Mouse (Mus musculus): ENCODE measurements at regions not wholly inside any gene's neighbourhood (a gene's known extent, or its start where the extent isn't known, plus 50 kb on each side); places are given as distances from the start of the nearest gene placed in this dataset.
"Not testable (repeated sequence)": the region's sequence is repeated elsewhere in the genome, so short reads cannot be mapped to it uniquely, and the experiment has no call there.

GRCm38 (mm10) chr12:70653971-70654370 is 171.3 kb upstream of the Frmd6 start:
- TF ChIP-seq POLR2A (IDR thresholded peaks at IDR 0.05; ENCODE audit: borderline replicate concordance, control insufficient read depth, low read depth, low read length) (no peak), CTCF (IDR thresholded peaks at IDR 0.05; ENCODE audit: control insufficient read depth, insufficient read depth, low read length) (no peak)
- no peak overlapping the region for H3K27ac ChIP-seq (ENCODE audit: control insufficient read depth, insufficient read depth, low read depth, low read length, poor library complexity)
- WGBS = 78% methylated on average over 8 of the region's 8 CpGs
- H3K4me3 ChIP-seq (replicated peaks; ENCODE audit: control insufficient read depth, low read depth, low read length) = no peak overlapping the region
- H3K4me1 ChIP-seq (ENCODE audit: control insufficient read depth, insufficient read depth, low read length) = no peaks in the 10 kb centered on the region

- TF ChIP-seq CTCF (IDR thresholded peaks at IDR 0.05; ENCODE audit: control insufficient read depth, insufficient read depth, low read length) (no peak), POLR2A (IDR thresholded peaks at IDR 0.05; ENCODE audit: borderline replicate concordance, control insufficient read depth, low read depth, low read length) (no peak)
- Histone ChIP-seq H3K4me1 (ENCODE audit: control insufficient read depth, insufficient read depth, low read length) (no peaks in the 10 kb centered on the region), H3K4me3 (replicated peaks; ENCODE audit: control insufficient read depth, low read depth, low read length) (no peak overlapping the region), H3K27ac (ENCODE audit: control insufficient read depth, insufficient read depth, low read depth, low read length, poor library complexity) (no peak overlapping the region)
- 46% methylated on average over 3 of the region's 3 CpGs for WGBS
Observed at GRCm38 (mm10) chr12:70654546-70654945, 170.8 kb upstream of the Frmd6 start.

GRCm38 (mm10) chr12:70655411-70655811 is 169.9 kb upstream of the Frmd6 start:
- Histone ChIP-seq H3K4me1 (ENCODE audit: control insufficient read depth, insufficient read depth, low read length) (no peaks in the 10 kb centered on the region), H3K27ac (ENCODE audit: control insufficient read depth, insufficient read depth, low read depth, low read length, poor library complexity) (no peak overlapping the region), H3K4me3 (replicated peaks; ENCODE audit: control insufficient read depth, low read depth, low read length) (no peak overlapping the region)
- 79% methylated on average over 2 of the region's 2 CpGs for WGBS
- no peak for TF ChIP-seq POLR2A (IDR thresholded peaks at IDR 0.05; ENCODE audit: borderline replicate concordance, control insufficient read depth, low read depth, low read length)
- TF ChIP-seq CTCF (IDR thresholded peaks at IDR 0.05; ENCODE audit: control insufficient read depth, insufficient read depth, low read length) = no peak

- no peak overlapping the region for H3K4me3 ChIP-seq (replicated peaks; ENCODE audit: control insufficient read depth, low read depth, low read length)
- no peak for TF ChIP-seq CTCF (IDR thresholded peaks at IDR 0.05; ENCODE audit: control insufficient read depth, insufficient read depth, low read length)
- no peak for TF ChIP-seq POLR2A (IDR thresholded peaks at IDR 0.05; ENCODE audit: borderline replicate concordance, control insufficient read depth, low read depth, low read length)
- 40% methylated on average over 8 of the region's 8 CpGs for WGBS
- H3K4me1 ChIP-seq (ENCODE audit: control insufficient read depth, insufficient read depth, low read length) = no peaks in the 10 kb centered on the region
- no peak overlapping the region for H3K27ac ChIP-seq (ENCODE audit: control insufficient read depth, insufficient read depth, low read depth, low read length, poor library complexity)
Observed at GRCm38 (mm10) chr12:70655900-70656544, 169.3 kb upstream of the Frmd6 start.

GRCm38 (mm10) chr12:70656805-70657492 is 168.4 kb upstream of the Frmd6 start:
- TF ChIP-seq CTCF (IDR thresholded peaks at IDR 0.05; ENCODE audit: control insufficient read depth, insufficient read depth, low read length) (no peak), POLR2A (IDR thresholded peaks at IDR 0.05; ENCODE audit: borderline replicate concordance, control insufficient read depth, low read depth, low read length) (no peak)
- Histone ChIP-seq H3K4me1 (ENCODE audit: control insufficient read depth, insufficient read depth, low read length) (no peaks in the 10 kb centered on the region), H3K4me3 (replicated peaks; ENCODE audit: control insufficient read depth, low read depth, low read length) (no peak overlapping the region), H3K27ac (ENCODE audit: control insufficient read depth, insufficient read depth, low read depth, low read length, poor library complexity) (no peak overlapping the region)
- 61% methylated on average over 7 of the region's 7 CpGs for WGBS

GRCm38 (mm10) chr12:70657493-70657810 is 167.9 kb upstream of the Frmd6 start:
- H3K27ac ChIP-seq (ENCODE audit: control insufficient read depth, insufficient read depth, low read depth, low read length, poor library complexity) = no peak overlapping the region
- H3K4me3 ChIP-seq (replicated peaks; ENCODE audit: control insufficient read depth, low read depth, low read length) = no peak overlapping the region
- no peaks in the 10 kb centered on the region for H3K4me1 ChIP-seq (ENCODE audit: control insufficient read depth, insufficient read depth, low read length)
- TF ChIP-seq POLR2A (IDR thresholded peaks at IDR 0.05; ENCODE audit: borderline replicate concordance, control insufficient read depth, low read depth, low read length) = no peak
- TF ChIP-seq CTCF (IDR thresholded peaks at IDR 0.05; ENCODE audit: control insufficient read depth, insufficient read depth, low read length) = no peak
- WGBS = 75% methylated on average over 3 of the region's 3 CpGs

- no peaks in the 10 kb centered on the region for H3K4me1 ChIP-seq (ENCODE audit: control insufficient read depth, insufficient read depth, low read length)
- WGBS = 81% methylated on average over 5 of the region's 5 CpGs
- TF ChIP-seq POLR2A (IDR thresholded peaks at IDR 0.05; ENCODE audit: borderline replicate concordance, control insufficient read depth, low read depth, low read length) (no peak), CTCF (IDR thresholded peaks at IDR 0.05; ENCODE audit: control insufficient read depth, insufficient read depth, low read length) (no peak)
- no peak overlapping the region for H3K4me3 ChIP-seq (replicated peaks; ENCODE audit: control insufficient read depth, low read depth, low read length)
- no peak overlapping the region for H3K27ac ChIP-seq (ENCODE audit: control insufficient read depth, insufficient read depth, low read depth, low read length, poor library complexity)
Observed at GRCm38 (mm10) chr12:70658106-70658505, 167.2 kb upstream of the Frmd6 start.

GRCm38 (mm10) chr12:70660388-70660787 is 164.9 kb upstream of the Frmd6 start:
- no peaks in the 10 kb centered on the region for H3K4me1 ChIP-seq (ENCODE audit: control insufficient read depth, insufficient read depth, low read length)
- 82% methylated on average over 4 of the region's 4 CpGs for WGBS
- H3K4me3 ChIP-seq (replicated peaks; ENCODE audit: control insufficient read depth, low read depth, low read length) = no peak overlapping the region
- H3K27ac ChIP-seq (ENCODE audit: control insufficient read depth, insufficient read depth, low read depth, low read length, poor library complexity) = no peak overlapping the region
- TF ChIP-seq POLR2A (IDR thresholded peaks at IDR 0.05; ENCODE audit: borderline replicate concordance, control insufficient read depth, low read depth, low read length) (no peak), CTCF (IDR thresholded peaks at IDR 0.05; ENCODE audit: control insufficient read depth, insufficient read depth, low read length) (no peak)

- H3K4me3 ChIP-seq (replicated peaks; ENCODE audit: control insufficient read depth, low read depth, low read length); H3K4me1 ChIP-seq (ENCODE audit: control insufficient read depth, insufficient read depth, low read length); H3K27ac ChIP-seq (ENCODE audit: control insufficient read depth, insufficient read depth, low read depth, low read length, poor library complexity): not testable (repeated sequence)
- WGBS = 87% methylated on average over 7 of the region's 8 CpGs
Observed at GRCm38 (mm10) chr12:70668158-70668557, 157.2 kb upstream of the Frmd6 start.
